Mouse (Mus musculus): ENCODE results near the gene Mpig6b. TPM values are rescaled to one million over a fixed set of nuclear protein-coding genes. Genes with fewer than 3 reads are reported as not detected.

Mpig6b gene
- polyA plus RNA-seq, 1 experiment, result 3.7 TPM

DNA sequence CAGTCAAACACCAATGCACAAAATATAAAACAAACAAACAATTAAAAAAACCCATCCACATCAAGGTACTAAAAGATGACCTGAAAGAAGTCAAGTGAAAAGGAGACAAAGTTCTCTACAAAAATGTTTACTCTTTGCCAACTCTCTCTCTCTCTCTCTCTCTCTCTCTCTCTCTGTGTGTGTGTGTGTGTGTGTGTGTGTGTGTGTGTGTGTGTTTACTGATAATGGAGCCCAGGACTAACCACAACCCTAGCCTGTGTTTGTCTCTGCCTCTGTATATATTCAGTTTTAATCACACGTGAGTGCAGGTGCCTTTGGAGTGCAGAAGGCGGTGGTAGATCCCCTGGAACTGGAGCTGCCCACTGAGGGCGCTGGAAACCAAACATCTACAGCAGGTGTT is 8.9 kb downstream of the Mpig6b start:
- no peak for TF ChIP-seq POLR2A (IDR thresholded peaks at IDR 0.05; ENCODE audit: control insufficient read depth, low read depth, low read length)
- no peak for TF ChIP-seq CTCF (IDR thresholded peaks at IDR 0.05; ENCODE audit: control insufficient read depth, insufficient read depth, insufficient replicate concordance, low read depth, low read length)
- Histone ChIP-seq H3K27me3 (ENCODE audit: control insufficient read depth, insufficient read depth, low read length) (no peaks in the 10 kb centered on the region), H3K36me3 (ENCODE audit: control insufficient read depth, insufficient read depth, low read length) (no peaks in the 10 kb centered on the region), H3K27ac (ENCODE audit: control insufficient read depth, insufficient read depth, low read depth, low read length) (no peak overlapping the region), H3K4me3 (ENCODE audit: control insufficient read depth, low read depth, low read length) (no peak overlapping the region), H3K4me1 (ENCODE audit: control insufficient read depth, insufficient read depth, low read length) (peaks cover 18% of the 10 kb centered on the region)

DNA sequence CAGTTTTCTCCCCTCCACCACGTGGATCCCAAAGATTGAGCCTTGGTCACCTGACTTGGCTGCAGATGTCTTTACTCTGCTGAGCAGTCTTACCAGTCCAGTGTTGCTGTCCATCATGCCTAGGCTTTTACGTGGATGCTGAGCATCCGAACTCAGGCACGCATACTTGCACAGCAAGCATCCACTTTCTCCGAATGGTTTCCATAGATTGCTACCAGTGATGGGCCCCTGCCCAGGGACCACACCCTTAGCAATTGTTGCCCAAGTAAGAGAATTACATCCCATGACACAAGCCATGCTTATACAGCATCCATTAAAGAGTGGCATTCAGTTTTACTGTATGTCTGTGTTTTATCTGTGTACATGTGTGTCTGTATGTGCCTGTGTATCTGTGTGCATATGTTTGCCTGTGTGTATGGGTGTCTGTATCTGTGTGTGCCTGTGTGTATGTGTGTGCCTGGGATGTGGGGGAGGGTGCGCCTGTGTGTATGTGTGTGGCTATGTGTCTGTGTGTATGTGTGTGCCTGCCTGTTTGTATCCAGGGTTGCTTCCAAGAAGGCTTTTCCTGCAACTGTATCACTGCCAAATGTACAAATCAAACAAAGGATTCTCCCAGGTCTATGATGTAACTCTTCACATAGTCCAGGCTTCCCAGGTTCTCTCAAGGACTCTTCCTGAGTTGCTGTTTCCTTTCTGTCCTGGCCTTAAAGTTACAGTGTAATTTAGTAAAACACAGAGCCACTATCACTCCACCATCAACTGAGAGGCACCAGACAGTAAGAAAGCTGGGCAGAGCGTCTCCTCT is 10.1 kb downstream of the Mpig6b start:
- no peaks in the 10 kb centered on the region for H3K36me3 ChIP-seq (ENCODE audit: control insufficient read depth, insufficient read depth, low read length)

DNA sequence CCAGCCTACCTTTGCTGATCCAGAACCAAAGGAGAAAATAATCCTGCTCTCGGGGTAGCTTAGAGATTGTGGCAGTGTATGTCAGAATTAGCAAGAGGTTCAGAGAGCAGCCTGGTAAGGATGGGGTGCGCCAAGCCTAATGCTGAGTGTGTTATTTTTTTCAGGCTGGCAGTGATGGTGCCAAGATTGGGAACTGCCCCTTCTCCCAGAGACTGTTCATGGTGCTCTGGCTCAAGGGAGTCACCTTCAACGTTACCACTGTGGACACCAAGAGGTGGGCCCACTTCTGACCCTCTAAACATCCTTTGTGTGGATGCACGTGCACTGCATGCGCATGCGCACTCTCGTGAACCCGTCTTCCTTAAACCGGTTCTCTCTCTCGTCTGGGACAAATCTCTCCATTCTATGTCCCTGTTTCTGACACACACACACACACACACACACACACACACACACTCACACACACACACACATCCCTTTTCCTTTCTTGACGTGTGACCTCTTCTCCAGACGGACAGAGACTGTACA is 13.6 kb downstream of the Mpig6b start:
- no peak overlapping the region for H3K4me3 ChIP-seq (ENCODE audit: control insufficient read depth, low read depth, low read length)
- H3K27ac ChIP-seq (ENCODE audit: control insufficient read depth, insufficient read depth, low read depth, low read length), result no peak overlapping the region
- TF ChIP-seq POLR2A (IDR thresholded peaks at IDR 0.05; ENCODE audit: control insufficient read depth, low read depth, low read length), result no peak
- TF ChIP-seq CTCF (IDR thresholded peaks at IDR 0.05; ENCODE audit: control insufficient read depth, insufficient read depth, insufficient replicate concordance, low read depth, low read length), result no peak
- H3K36me3 ChIP-seq (ENCODE audit: control insufficient read depth, insufficient read depth, low read length), result no peaks in the 10 kb centered on the region
- peaks cover 2% of the 10 kb centered on the region; the same call in 1 of the 2 replicates for H3K27me3 ChIP-seq (ENCODE audit: control insufficient read depth, insufficient read depth, low read length)
- peaks cover 19% of the 10 kb centered on the region for H3K4me1 ChIP-seq (ENCODE audit: control insufficient read depth, insufficient read depth, low read length)

More for the DNA sequence above, 10.1 kb downstream of the Mpig6b start:
- H3K4me3 ChIP-seq (ENCODE audit: control insufficient read depth, low read depth, low read length), result no peak overlapping the region
- no peak overlapping the region; the same call in 1 of the 2 replicates for H3K27ac ChIP-seq (ENCODE audit: control insufficient read depth, insufficient read depth, low read depth, low read length)
- no peaks in the 10 kb centered on the region for H3K27me3 ChIP-seq (ENCODE audit: control insufficient read depth, insufficient read depth, low read length)
- H3K4me1 ChIP-seq (ENCODE audit: control insufficient read depth, insufficient read depth, low read length), result peaks cover 25% of the 10 kb centered on the region
- TF ChIP-seq POLR2A (IDR thresholded peaks at IDR 0.05; ENCODE audit: control insufficient read depth, low read depth, low read length) (no peak), CTCF (IDR thresholded peaks at IDR 0.05; ENCODE audit: control insufficient read depth, insufficient read depth, insufficient replicate concordance, low read depth, low read length) (no peak)

DNA sequence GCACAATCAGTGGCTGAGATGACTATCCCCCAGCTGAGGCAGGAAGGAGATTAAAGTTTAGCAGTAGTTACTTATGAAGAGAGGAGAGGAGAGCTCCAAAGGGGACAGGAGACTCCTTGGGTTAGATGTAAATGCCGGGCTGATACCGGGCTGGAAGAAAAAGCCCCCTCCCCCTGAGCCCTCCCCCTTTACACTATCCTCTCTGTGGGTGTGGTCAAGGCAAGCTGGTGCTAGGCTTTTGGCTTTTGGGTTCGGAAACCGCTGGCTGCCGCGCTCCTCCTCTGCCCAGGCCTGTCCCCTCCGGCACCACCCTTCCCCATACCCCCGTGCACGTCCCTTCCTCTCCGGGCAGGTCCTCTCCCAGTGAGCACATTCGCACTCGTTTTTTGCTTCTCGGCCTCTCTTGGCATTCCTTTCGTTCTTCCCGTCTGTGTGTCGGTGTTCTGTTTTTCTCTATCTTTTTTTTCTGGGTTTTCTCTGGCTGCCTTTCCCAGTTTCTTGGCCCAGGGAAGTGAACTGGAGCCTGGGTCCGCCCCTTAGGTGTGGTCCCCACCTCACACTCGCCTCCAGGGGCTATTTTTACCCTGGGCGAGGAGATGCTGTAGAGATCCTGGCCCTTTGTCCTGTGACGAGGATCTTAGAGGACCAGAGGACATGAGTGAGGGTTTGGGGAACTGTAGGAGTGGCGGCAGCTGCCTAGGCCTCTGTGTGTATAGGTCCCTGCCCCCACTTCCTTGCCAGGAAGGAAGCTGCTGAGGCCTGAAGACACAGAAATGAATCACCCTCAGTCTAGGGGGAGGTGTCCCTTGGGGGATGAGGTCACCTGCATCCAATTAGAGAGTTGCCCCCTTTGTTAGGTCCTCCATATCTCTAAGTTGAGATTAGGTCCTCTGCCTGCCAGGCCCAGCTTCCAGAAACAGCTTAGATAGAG is 14.6 kb downstream of the Mpig6b start:
- Histone ChIP-seq H3K27me3 (ENCODE audit: control insufficient read depth, insufficient read depth, low read length) (peaks cover 2% of the 10 kb centered on the region; the same call in 1 of the 2 replicates), H3K4me3 (ENCODE audit: control insufficient read depth, low read depth, low read length) (peak overlapping the region; percentile 82), H3K27ac (ENCODE audit: control insufficient read depth, insufficient read depth, low read depth, low read length) (peak overlapping the region; percentile 78), H3K4me1 (ENCODE audit: control insufficient read depth, insufficient read depth, low read length) (peaks cover 21% of the 10 kb centered on the region), H3K36me3 (ENCODE audit: control insufficient read depth, insufficient read depth, low read length) (no peaks in the 10 kb centered on the region)
- TF ChIP-seq POLR2A (IDR thresholded peaks at IDR 0.05; ENCODE audit: control insufficient read depth, low read depth, low read length) (0 out of 2 replicates have a peak, but pooled peaks have one; percentile 30), CTCF (IDR thresholded peaks at IDR 0.05; ENCODE audit: control insufficient read depth, insufficient read depth, insufficient replicate concordance, low read depth, low read length) (no peak)

DNA sequence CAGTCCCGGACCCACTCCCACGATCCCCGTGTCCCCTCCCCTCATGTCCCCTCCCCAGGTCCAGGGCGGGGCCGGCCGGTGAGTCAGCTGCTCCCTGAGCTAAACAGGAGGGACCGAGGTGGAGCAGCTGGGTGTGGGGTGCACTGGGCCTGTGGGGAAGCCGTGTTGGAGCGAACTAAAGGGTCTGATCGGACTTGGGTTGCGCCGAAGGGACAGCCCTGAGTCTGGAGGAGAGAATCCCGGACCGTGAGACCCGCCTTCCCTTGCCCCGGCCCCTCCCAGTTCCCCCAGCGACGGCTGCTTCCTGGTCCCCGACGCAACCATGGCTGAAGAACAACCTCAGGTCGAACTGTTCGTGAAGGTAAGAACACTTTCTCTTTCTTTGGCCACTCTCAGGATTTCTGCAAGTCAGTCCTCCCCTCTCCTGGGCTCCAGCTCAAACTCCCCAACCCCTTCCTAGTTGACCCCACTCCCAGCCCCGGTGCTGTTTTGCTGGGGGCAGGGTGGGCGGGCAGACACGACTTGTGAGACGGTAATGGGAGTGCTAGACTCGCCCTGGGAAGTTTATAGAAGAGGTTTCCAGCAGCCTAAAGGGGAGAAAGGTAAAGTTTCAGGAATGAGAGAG is 15.7 kb downstream of the Mpig6b start:
- TF ChIP-seq POLR2A (IDR thresholded peaks at IDR 0.05; ENCODE audit: control insufficient read depth, low read depth, low read length) (peak; percentile 57; the same call in 1 of the 2 replicates), CTCF (IDR thresholded peaks at IDR 0.05; ENCODE audit: control insufficient read depth, insufficient read depth, insufficient replicate concordance, low read depth, low read length) (no peak)
- Histone ChIP-seq H3K27ac (ENCODE audit: control insufficient read depth, insufficient read depth, low read depth, low read length) (peak overlapping the region; percentile 82), H3K4me3 (ENCODE audit: control insufficient read depth, low read depth, low read length) (peak overlapping the region; percentile 86), H3K4me1 (ENCODE audit: control insufficient read depth, insufficient read depth, low read length) (peaks cover 24% of the 10 kb centered on the region), H3K27me3 (ENCODE audit: control insufficient read depth, insufficient read depth, low read length) (peaks cover 2% of the 10 kb centered on the region; the same call in 1 of the 2 replicates), H3K36me3 (ENCODE audit: control insufficient read depth, insufficient read depth, low read length) (no peaks in the 10 kb centered on the region)

DNA sequence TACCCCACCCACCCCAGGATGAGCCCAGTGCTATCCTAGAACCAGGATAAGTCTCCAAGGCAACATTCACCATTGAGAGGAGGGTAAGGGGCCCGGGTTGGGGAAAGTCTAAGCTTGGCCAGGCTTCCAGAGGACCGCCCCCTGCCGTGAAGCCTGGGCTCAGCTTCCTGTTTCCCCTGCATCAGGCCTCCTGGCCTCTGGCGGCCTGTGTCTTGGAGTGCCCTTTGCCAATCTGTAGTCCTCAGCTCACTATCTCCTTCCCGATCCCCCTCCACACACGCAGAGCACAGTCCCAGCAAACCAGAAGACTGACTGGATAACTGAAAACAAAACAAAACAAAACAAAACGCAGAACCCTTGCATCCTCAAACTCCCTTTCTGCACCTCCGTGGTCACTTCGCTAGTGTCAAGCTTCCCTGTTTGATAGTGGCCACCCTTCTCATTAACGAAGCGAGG is 16.4 kb downstream of the Mpig6b start, which contains the start of gene Clic1:
Gene Clic1, plus strand, starts transcription at position 406 of the 456 bp plus-strand sequence.
- H3K4me3 ChIP-seq (ENCODE audit: control insufficient read depth, low read depth, low read length), result peak within 1 kb of the TSS; percentile 86
- no peaks in the 10 kb centered on the region for H3K36me3 ChIP-seq (ENCODE audit: control insufficient read depth, insufficient read depth, low read length)
- peaks cover 2% of the 10 kb centered on the region; the same call in 1 of the 2 replicates for H3K27me3 ChIP-seq (ENCODE audit: control insufficient read depth, insufficient read depth, low read length)
- TF ChIP-seq CTCF (IDR thresholded peaks at IDR 0.05; ENCODE audit: control insufficient read depth, insufficient read depth, insufficient replicate concordance, low read depth, low read length) (no peak), POLR2A (IDR thresholded peaks at IDR 0.05; ENCODE audit: control insufficient read depth, low read depth, low read length) (peak; percentile 29; the same call in 1 of the 2 replicates)
- H3K27ac ChIP-seq (ENCODE audit: control insufficient read depth, insufficient read depth, low read depth, low read length), result peak within 1 kb of the TSS; percentile 82
- H3K4me1 ChIP-seq (ENCODE audit: control insufficient read depth, insufficient read depth, low read length), result peaks cover 24% of the 10 kb centered on the region
